Mouse (Mus musculus) fat pad, adult 2 months (tissue): ENCODE results near the gene Slc4a8.
"Not testable (repeated sequence)": the region's sequence is repeated elsewhere in the genome, so short reads cannot be mapped to it uniquely, and the experiment has no call there.

Experiments
- DNase-seq: peaks from one replicate; pipeline ENCODE4 v3.0.0-alpha.2; 2011; ENCODE audit warnings: low read depth, low spot score; ENCODE audit errors: extremely low read depth

Slc4a8 gene

GRCm38 (mm10) chr15:100770338-100770737 lies 8.8 kb downstream of the Slc4a8 start:
- no peak for DNase-seq

- DNase-seq = no peak
These were observed 11.1 kb downstream of the Slc4a8 start for GRCm38 (mm10) chr15:100772685-100773084.

GRCm38 (mm10) chr15:100773859-100774258 lies 12.3 kb downstream of the Slc4a8 start:
- DNase-seq = not testable (repeated sequence)

DNA sequence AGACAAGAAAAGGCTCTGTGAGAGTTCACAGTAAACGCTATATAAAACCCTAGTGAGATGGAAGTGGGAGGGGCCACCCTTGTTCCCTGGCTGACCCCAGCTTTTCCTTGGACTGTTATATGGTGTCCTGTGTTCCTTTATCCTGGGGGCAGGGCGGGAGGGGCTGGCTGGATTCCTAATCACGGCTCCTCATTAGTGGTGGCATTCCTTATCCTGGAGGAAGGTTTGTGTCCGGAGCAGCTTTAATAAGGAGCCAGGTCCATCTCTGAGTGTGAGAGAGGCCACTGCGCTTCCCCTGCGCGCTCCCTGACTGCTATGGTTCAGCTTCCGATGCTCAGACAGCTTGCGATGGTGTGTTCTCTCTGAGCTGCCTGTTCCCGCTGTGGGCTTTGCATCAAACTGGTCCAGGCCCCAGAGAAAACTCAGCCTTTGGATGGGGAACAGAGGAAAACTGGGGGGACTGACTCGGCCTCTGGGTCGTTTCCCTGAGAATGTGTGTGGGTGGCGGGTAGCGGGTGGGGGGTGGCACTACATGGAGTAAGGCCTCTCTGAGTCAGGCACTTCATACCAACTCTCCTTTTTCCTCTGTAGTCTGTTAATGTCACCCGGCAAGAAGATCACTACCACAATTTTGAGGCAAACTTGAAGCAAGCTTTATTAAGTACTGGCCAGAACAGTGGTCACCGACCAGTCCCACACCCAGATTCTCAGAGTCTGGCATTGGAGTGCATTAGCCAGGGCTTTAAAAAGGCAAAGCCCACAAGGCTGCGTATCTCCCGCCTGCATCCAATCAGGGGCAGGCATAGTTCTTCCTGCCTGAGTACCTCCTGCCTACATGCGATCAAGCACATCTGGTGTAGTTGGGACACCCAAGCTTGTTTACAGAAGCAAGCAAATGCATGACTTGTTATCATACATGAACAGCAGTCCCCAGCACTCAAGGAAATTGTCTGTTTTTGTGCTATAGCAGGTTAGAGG lies 13.9 kb downstream of the Slc4a8 start:
- no peak for DNase-seq

DNA sequence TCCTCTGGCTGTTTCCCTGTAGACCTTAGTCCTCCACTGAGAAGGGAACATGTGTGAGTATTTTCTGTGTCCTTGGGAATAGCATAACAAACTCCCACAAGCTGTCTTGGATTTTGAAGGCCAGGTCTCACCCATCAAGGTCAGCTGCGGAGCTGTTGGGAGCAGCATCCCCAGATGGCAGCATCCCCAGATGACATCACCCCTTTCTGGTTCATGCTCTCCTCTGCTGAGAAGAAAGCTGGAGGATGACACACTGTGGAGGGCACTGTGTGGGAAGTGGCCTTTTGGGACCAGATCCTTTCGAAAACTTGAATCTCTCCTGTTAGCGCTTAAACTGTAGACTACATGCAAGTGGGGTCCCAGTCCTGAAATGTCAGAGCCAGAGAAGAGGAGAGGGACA lies 14.9 kb downstream of the Slc4a8 start:
- no peak for DNase-seq

DNA sequence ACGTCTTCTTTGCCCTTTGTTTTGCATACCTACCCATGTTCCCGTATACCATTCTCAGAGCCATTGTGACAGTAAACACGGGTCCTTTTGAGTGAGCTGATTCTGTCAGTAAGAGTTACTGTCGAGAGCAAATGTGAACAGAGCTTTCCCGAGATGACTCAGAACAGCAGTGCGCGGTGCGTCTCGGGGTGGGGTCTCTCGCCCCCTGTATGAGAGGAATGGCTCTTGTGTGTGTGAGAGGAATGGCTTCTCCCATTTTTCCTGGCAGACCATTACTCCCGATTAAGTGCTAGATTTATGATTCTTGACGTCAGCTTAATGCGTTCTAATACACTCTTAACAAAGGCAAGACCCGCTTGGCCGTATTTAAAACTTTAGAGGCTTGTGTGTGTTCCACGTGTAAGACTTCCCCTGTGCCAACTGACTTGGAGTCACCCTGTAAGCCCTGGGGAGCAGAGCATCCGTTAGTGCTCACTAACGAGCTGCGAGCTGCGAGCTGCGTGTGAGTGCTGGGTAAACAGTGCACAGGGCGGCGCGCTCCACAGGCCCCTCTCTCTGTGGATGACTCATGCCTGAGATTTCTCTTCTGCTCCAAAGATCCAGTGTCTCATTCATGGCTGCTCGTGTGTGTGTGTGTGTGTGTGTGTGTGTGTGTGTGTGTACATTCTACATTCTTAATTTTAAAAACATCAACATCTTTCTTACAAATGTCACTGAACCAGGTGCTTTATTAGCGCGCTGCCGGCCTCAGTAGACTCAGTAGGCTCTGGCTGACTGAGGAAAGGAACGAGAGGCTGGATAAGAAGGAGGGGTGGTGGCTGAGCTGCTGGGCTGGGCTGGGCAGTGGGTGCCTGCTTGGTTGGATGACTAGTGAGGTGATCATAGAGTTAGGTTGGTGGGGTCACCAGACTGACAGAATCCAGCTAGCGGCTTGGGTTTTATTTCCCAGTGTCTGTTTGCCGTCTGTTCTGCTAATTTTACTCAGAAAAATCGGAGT lies 15.8 kb downstream of the Slc4a8 start:
- DNase-seq = no peak

DNA sequence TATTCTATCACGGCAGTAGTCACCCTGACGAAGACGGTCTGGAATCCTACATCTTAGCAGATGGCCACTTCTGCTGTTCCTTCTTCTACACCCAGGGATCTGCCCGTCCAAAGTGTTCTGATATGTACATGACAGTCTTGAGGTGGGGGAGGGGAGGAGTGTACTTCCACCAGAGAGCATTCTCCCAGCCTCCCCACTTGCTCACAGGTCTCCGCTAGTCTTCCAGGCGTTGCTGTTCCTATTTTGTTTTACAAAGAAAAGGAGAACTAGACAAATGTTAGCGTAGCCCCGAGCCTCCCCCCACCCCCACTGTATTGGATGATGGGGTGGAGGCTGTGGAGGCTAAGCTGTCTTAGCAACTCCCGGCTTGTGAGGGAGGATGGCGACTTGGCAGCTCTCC lies 18.3 kb downstream of the Slc4a8 start:
- DNase-seq = no peak

DNA sequence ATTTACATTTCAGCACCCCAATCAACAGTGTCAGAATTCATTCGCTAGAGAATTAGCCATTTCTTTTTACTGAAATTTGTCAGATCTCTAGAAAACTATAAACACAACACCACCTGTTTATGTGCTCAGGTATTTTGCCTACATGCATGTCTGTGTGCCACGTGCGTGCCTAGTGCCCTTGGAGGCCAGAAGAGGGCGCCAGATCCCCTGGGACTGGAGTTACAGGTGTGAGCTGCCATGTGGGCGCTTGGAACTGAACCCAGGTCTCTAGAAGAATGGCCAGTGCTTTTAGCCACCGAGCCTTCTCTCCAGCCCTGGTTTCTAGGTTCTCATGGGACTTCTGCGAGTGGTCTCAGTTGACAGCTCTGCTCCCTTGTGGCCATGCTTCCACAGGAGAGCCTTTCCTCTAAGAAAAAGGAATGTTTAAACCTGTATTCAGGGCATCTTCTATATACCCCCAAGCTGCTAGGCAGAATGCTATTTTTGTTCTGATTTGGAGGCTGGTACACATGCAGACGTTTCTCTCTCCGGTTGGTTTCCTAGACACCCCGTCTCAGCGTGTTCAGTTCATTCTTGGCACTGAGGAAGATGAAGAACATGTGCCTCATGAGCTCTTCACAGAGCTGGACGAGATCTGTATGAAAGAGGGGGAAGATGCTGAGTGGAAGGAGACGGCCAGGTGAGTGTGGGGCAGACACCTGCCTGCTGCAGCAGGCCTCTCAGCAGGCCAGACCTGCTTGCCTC lies 21.9 kb downstream of the Slc4a8 start:
- no peak for DNase-seq

- DNase-seq = no peak
These were observed 28.7 kb downstream of the Slc4a8 start for GRCm38 (mm10) chr15:100790219-100790618.

DNA sequence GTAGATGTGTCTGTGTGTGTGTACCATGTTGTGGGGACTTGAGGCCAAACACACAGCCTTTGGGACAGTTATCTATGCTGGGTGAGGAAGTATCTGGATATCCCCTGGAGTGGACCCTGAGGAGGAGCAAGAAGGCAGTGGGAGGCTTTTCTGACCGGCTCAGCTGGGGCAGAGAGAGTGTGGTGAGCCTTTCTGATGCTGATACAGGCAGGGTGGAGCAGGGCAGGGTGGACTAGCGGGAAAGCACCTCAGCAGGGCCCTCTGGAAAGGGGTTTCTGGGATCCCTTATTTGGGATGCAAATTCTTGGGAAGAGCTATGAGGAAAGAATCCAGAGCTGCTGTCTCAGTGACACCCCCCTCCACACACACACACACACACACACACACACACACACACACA lies 30.8 kb downstream of the Slc4a8 start:
- no peak for DNase-seq

- DNase-seq = no peak
These were observed 39.4 kb downstream of the Slc4a8 start for GRCm38 (mm10) chr15:100800914-100801313.

DNA sequence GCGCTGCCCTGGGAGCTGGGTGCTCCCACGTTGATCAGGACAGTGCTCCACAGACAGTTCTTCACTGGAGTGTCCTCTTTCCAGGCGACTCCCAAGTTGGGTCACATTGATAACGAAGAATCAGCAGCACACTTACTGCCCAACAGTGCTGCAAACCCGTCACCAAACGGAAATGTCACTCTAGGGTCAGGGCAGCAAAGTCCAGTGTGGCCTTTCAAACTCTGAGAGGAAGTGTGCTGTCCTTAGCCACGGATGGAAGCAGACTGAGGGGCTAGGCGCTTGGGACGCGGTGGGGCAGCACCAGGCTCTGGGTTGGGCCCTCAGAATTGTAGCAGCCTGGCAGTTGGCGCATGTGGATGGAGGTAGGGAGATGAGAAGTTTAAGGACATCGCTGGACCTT lies 46.5 kb downstream of the Slc4a8 start:
- no peak for DNase-seq

- DNase-seq = no peak
These were observed 46.9 kb downstream of the Slc4a8 start for GRCm38 (mm10) chr15:100808484-100808883.

DNA sequence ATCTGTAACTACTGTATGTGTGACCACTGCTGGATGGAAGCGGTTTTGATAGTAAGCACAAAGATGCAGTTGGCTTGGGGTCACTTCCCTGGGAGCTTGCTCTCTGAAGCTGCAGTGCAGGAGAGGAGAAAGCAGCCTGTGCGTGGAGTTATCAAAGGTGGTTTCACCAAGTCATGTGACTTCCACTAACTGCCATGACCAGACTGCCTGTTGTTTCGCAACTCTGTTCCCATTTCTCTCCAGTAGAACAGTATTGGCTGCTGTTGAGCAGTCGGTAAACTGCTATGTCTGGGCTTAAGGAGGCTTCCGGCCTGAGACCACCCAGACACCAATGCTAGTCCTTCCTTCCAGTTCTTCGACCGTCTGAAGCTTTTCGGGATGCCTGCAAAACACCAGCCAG lies 48.7 kb downstream of the Slc4a8 start:
- DNase-seq = no peak

DNA sequence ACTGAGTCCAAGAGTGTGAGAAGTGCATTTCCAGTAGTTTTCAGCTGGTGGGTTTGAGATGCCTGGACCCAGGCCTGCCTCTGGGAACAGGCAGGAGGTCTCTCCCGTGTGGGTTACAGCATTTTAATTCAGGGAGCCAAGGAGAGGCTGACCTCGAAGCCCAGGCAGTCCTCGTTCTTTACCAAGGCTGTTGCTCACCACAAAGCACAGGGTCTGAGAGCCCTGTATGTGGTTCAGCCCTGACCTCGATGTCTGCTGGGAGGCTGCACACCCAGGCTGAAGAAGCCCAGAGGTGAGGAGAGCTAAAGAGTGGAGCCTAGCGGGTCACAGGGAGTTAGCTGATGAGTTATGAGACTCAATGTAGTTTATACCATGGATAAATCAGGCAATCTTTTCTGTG lies 52.0 kb downstream of the Slc4a8 start:
- no peak for DNase-seq

GRCm38 (mm10) chr15:100814066-100814465 lies 52.5 kb downstream of the Slc4a8 start:
- DNase-seq = no peak

DNA sequence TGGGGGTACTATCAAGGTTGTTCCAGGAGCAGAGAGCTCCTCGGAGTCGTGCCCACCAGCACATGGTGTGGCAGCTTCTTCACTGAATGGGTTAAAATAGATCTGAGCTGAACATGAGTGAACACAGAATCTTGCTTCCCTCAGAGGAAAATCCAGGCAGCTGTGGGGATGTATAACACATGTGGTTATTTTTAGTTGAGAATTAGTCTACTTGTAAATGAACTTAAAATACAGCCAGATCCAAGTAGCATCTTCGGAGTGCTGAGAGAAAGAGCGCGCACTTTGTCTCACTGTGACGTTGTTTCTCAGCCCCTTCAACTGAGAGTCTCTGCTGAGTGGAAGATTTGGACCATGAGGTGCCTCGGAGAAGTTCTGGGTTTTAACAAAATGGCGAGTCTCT lies 53.8 kb downstream of the Slc4a8 start:
- DNase-seq = no peak

DNA sequence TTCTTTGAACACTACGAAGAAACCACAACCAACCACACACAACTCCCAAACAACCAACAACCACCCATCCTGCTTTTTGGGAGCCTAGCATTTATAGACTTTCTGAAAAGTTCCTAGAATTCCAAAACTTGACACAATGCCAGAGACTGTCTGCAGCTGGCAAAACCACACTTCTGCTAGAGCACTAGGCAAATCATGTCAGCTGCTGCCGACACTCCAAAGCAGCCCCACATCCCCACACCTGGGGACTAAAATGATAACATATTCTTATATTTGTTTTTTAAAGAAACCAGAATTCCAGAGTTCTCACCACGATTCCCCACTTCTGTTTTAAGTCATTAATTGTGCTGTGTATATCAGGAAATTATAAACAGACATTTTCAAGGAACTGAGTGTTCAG lies 57.3 kb downstream of the Slc4a8 start:
- DNase-seq = no peak

- no peak for DNase-seq
These were observed 60.3 kb downstream of the Slc4a8 start for GRCm38 (mm10) chr15:100821824-100822223.

GRCm38 (mm10) chr15:100822370-100822769 lies 60.8 kb downstream of the Slc4a8 start:
- not testable (repeated sequence) for DNase-seq
